Comparison of ENCODE assay signal across 8 mouse cellular contexts in the genomic region with DNA sequence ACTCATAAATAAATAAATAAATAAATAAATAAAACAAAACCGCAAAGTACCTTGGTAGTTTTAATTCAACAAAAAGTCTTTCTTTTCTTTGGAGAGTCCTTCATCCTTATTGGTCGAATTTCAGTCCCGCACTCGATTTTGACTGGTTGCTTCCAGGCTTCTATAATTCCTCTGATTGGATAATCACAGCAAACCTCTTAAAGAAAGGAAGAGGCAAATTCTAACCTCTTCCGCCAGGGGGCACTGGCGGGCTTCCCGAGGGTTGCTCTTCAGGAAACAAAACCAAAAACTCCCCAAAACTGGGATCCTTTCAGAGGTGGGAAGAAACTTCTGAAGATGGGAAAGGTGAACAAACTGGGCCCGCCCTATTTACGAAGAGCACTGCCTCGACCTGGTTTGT. TPM values are rescaled to one million over a fixed set of nuclear protein-coding genes. Genes with fewer than 3 reads are reported as not detected.
A peak's percentile ranks its signal among the peaks of the same experiment; 100 is the strongest.
DNase-seq lines count a peak whose midpoint lies in the region; ATAC-seq lines count a peak whose summit lies in the region.

No protein-coding gene starts in this region.

- H3K4me1 ChIP-seq in intestine, embryonic 14.5 days (replicated peaks; ENCODE audit: control insufficient read depth, insufficient read depth, low read length): peaks cover 5% of the 10 kb centered on the region; the same call in 1 of the 2 replicates
- H3K4me1 ChIP-seq in intestine, embryonic 16.5 days (ENCODE audit: control insufficient read depth, insufficient read depth, low read length): peaks cover 4% of the 10 kb centered on the region

- 7% methylated on average over 10 of the region's 10 CpGs for WGBS in intestine, embryonic 14.5 days
- 6% methylated on average over 10 of the region's 10 CpGs for WGBS in intestine, embryonic 16.5 days

- H3K36me3 ChIP-seq in intestine, embryonic 14.5 days (ENCODE audit: control insufficient read depth, insufficient read depth, low read length): no peaks in the 10 kb centered on the region
- H3K36me3 ChIP-seq in intestine, embryonic 16.5 days (ENCODE audit: control insufficient read depth, insufficient read depth, low read length): no peaks in the 10 kb centered on the region

- H3K4me3 ChIP-seq in intestine, embryonic 14.5 days (ENCODE audit: low read depth, low read length): no peak overlapping the region
- H3K4me3 ChIP-seq in intestine, embryonic 16.5 days (ENCODE audit: low read length): no peak overlapping the region; the same call in 1 of the 2 replicates

- peaks cover 46% of the 10 kb centered on the region for H3K27me3 ChIP-seq in intestine, embryonic 14.5 days (replicated peaks; ENCODE audit: control insufficient read depth, insufficient read depth, low read length)
- peaks cover 36% of the 10 kb centered on the region for H3K27me3 ChIP-seq in intestine, embryonic 16.5 days (replicated peaks; ENCODE audit: control insufficient read depth, insufficient read depth, low read length)

- H3K9me3 ChIP-seq in intestine, embryonic 14.5 days (ENCODE audit: control insufficient read depth, low read length): no peaks in the 10 kb centered on the region
- no peaks in the 10 kb centered on the region for H3K9me3 ChIP-seq in intestine, embryonic 16.5 days (ENCODE audit: control insufficient read depth, low read length)

- ATAC-seq in intestine, embryonic 14.5 days (replicated peaks; ENCODE audit: low FRiP score, low TSS enrichment, low read depth): no peak
- ATAC-seq in intestine, embryonic 16.5 days: no peak
- peak; percentile 62 for ATAC-seq in megakaryocyte-erythroid progenitor cell, adult 5-6 weeks (replicated peaks; ENCODE audit: low FRiP score, low TSS enrichment, poor library complexity, severe bottlenecking)

- no peak overlapping the region for H3K9ac ChIP-seq in intestine, embryonic 14.5 days (ENCODE audit: low read length)
- H3K9ac ChIP-seq in intestine, embryonic 16.5 days (ENCODE audit: low read depth, low read length): no peak overlapping the region

- DNase-seq in intestine, embryonic 14.5 days (ENCODE audit: low spot score): peak; percentile 79
- peak; percentile 90 for DNase-seq in cerebellum, adult 9-10 months
- peak; percentile 70 to 89 for DNase-seq in frontal cortex, adult 2 months (ENCODE audit: extremely low spot score in 1 of 2, low spot score in 1 of 2)
- DNase-seq in induced T-regulatory cell, adult 2 months (ENCODE audit: low read depth): peak; percentile 90
- peak; percentile 59 to 81 for DNase-seq in left cerebral cortex, adult 8-10 months (ENCODE audit: low spot score in 2 of 2)
- peak; percentile 43 to 58 for DNase-seq in spleen, postnatal 36 days (ENCODE audit: low spot score in 2 of 2)

- H3K4me2 ChIP-seq in intestine, embryonic 14.5 days (ENCODE audit: low read length): 0 out of 2 replicates have a peak overlapping the region, but pooled peaks have one; percentile 20
- no peak overlapping the region for H3K4me2 ChIP-seq in intestine, embryonic 16.5 days (ENCODE audit: low read depth, low read length)

- H3K27ac ChIP-seq in intestine, embryonic 14.5 days (ENCODE audit: low read depth): no peak overlapping the region
- H3K27ac ChIP-seq in intestine, embryonic 16.5 days (ENCODE audit: low read length): no peak overlapping the region

RNA-seq across cellular contexts. Expression of a gene that starts 2.8 kb away (rescaled TPM):
- polyA plus RNA-seq in intestine, embryonic 14.5 days (2014; fragmentation: Nextera tagmentation; extraction: Ambion mirVana): 3.2 and 3.3 TPM in 2 replicates
- polyA plus RNA-seq in intestine, embryonic 16.5 days (2015; fragmentation: Nextera tagmentation; extraction: Ambion mirVana): 1.5 and 1.8 TPM in 2 replicates
- 139 and 148 TPM in 2 replicates for polyA plus RNA-seq in frontal cortex, adult 2 months (2012; rRNA removed)
- total RNA-seq in left cerebral cortex, adult 8-10 months (2022): 10 to 100 TPM; 81.9 to 99.6 (median 88.5) TPM
- total RNA-seq in megakaryocyte-erythroid progenitor cell, adult 5-6 weeks (2014; fragmentation: Nextera tagmentation): not detected in 2 replicates
- not detected in 2 replicates for total RNA-seq in megakaryocyte-erythroid progenitor cell, adult 5-6 weeks (2017)

RNA-seq across cellular contexts. Expression of a gene that starts 23.4 kb away (rescaled TPM):
- polyA plus RNA-seq in intestine, embryonic 14.5 days (2014; fragmentation: Nextera tagmentation; extraction: Ambion mirVana): 6.3 and 7.0 TPM in 2 replicates
- polyA plus RNA-seq in intestine, embryonic 16.5 days (2015; fragmentation: Nextera tagmentation; extraction: Ambion mirVana): 2.2 and 2.9 TPM in 2 replicates
- 145 and 150 TPM in 2 replicates for polyA plus RNA-seq in frontal cortex, adult 2 months (2012; rRNA removed)
- 100 to 1,000 TPM; 166 to 174 (median 173) TPM for total RNA-seq in left cerebral cortex, adult 8-10 months (2022)
- 6.2 and 13.5 TPM in 2 replicates for total RNA-seq in megakaryocyte-erythroid progenitor cell, adult 5-6 weeks (2014; fragmentation: Nextera tagmentation)
- 2.9 and 4.5 TPM in 2 replicates for total RNA-seq in megakaryocyte-erythroid progenitor cell, adult 5-6 weeks (2017)

RNA-seq across cellular contexts. Expression of a gene that starts 38.2 kb away (rescaled TPM):
- polyA plus RNA-seq in intestine, embryonic 14.5 days (2014; fragmentation: Nextera tagmentation; extraction: Ambion mirVana): 2.5 and 3.4 TPM in 2 replicates
- 2.1 and 2.2 TPM in 2 replicates for polyA plus RNA-seq in intestine, embryonic 16.5 days (2015; fragmentation: Nextera tagmentation; extraction: Ambion mirVana)
- 7.2 and 8.2 TPM in 2 replicates for polyA plus RNA-seq in frontal cortex, adult 2 months (2012; rRNA removed)
- total RNA-seq in left cerebral cortex, adult 8-10 months (2022): 10 to 100 TPM in 2 of 4 experiments, 1 to 10 TPM in 2; 9.7 to 12.2 (median 10.7) TPM
- total RNA-seq in megakaryocyte-erythroid progenitor cell, adult 5-6 weeks (2014; fragmentation: Nextera tagmentation): 6.8 TPM in 1 of 2 replicates, not detected in the other
- 1.2 and 1.7 TPM in 2 replicates for total RNA-seq in megakaryocyte-erythroid progenitor cell, adult 5-6 weeks (2017)

RNA-seq across cellular contexts. Expression of a gene that starts 59.6 kb away (rescaled TPM):
- polyA plus RNA-seq in intestine, embryonic 14.5 days (2014; fragmentation: Nextera tagmentation; extraction: Ambion mirVana): 83.4 and 90.5 TPM in 2 replicates
- polyA plus RNA-seq in intestine, embryonic 16.5 days (2015; fragmentation: Nextera tagmentation; extraction: Ambion mirVana): 58.5 and 60.3 TPM in 2 replicates
- polyA plus RNA-seq in frontal cortex, adult 2 months (2012; rRNA removed): 114 and 122 TPM in 2 replicates
- 100 to 1,000 TPM in 3 of 4 experiments, 10 to 100 TPM in 1; 98.3 to 115 (median 109) TPM for total RNA-seq in left cerebral cortex, adult 8-10 months (2022)
- total RNA-seq in megakaryocyte-erythroid progenitor cell, adult 5-6 weeks (2014; fragmentation: Nextera tagmentation): 61.9 and 65.5 TPM in 2 replicates
- total RNA-seq in megakaryocyte-erythroid progenitor cell, adult 5-6 weeks (2017): 60.3 and 82.2 TPM in 2 replicates

Comparison
In these comparisons a context has a peak if more than half of its experiments do, and no peak if none do; other contexts are left out.
1. RNA of a gene that starts 2.8 kb away (polyA plus RNA-seq): 139 to 148 TPM in frontal cortex, adult 2 months; 3.2 to 3.3 TPM in intestine, embryonic 14.5 days and 1.5 to 1.8 TPM in intestine, embryonic 16.5 days; every median in the first group is over 10 times any median in the second.
2. RNA of a gene that starts 23.4 kb away (polyA plus RNA-seq): 145 to 150 TPM in frontal cortex, adult 2 months; 6.3 to 7.0 TPM in intestine, embryonic 14.5 days and 2.2 to 2.9 TPM in intestine, embryonic 16.5 days; every median in the first group is over 10 times any median in the second.
3. Peak in every context shown above with its lines, with median percentiles within 50 percentile points of each other: DNase-seq.